Mouse (Mus musculus) thymus, postnatal 4 days (tissue): ENCODE results near the gene Hapln1.

ENCODE experiments used
- DNase-seq: peaks from one replicate; pipeline ENCODE4 v3.0.0; 2021

The Hapln1 gene

GRCm38 (mm10) chr13:89603336-89603735 lies 63.7 kb downstream of the Hapln1 start:
- no peak for DNase-seq

DNA sequence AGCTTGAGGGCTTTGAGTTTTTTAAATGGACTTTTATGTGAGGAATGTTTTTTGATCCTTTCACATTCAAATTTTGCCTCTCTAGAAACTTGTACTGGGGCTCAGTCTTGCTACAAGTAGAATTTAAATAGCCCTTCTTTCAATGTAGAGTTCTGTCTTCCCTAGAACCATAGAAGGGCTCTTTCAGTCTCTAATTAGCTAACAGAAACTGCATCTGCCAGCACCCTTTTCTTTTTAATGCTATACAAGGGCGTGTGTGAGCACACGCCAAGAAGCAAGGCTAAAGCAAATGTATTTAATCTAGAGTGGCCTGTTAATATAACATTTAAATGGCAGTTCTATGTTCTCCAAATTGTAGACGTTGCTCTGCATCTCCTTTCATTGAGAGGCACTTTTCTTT lies 67.8 kb downstream of the Hapln1 start:
- DNase-seq = no peak

DNA sequence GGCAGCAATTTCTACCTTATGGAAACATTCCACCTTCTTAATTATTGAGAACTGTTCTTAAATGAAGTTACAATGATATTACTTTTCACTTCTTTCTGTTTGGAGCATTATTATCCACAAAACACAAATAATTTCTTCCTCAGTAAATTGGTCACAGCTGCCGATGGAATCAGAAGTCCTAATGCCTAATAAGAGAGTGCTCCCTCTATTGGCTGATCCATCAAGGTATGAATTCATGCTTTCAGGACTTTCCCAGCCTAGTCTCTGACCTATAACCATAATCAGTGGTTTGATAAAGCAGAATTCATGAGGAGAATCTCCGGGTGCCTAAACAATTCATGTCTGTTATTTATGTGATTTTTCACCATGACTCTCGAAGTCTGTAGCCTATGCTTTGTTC lies 79.5 kb downstream of the Hapln1 start:
- no peak for DNase-seq

GRCm38 (mm10) chr13:89634137-89634683 lies 94.6 kb downstream of the Hapln1 start:
- DNase-seq = peak; percentile 6

- DNase-seq = no peak
Measured at GRCm38 (mm10) chr13:89637012-89637411, 97.4 kb downstream of the Hapln1 start.

- DNase-seq = no peak
Measured at GRCm38 (mm10) chr13:89645589-89645988, 106.0 kb downstream of the Hapln1 start.

DNA sequence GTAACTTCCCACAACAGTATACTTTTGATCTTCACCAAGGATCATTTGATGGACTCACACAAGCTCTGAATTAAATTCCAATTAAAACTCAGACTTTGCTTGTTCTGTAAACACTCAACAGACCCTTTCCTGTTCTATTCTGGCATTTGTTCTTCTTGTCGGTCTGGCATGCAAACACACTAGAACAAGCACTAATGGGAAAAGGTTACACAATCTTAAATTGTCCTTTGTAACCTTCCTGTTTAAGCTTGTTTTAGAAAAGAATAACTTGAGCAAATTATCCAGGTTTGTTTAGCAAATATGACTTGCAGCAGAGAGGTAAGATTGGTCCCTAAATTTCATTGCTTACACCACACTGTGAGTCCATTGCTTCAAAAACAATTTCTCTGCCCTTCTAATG lies 113.2 kb downstream of the Hapln1 start:
- DNase-seq = no peak

DNA sequence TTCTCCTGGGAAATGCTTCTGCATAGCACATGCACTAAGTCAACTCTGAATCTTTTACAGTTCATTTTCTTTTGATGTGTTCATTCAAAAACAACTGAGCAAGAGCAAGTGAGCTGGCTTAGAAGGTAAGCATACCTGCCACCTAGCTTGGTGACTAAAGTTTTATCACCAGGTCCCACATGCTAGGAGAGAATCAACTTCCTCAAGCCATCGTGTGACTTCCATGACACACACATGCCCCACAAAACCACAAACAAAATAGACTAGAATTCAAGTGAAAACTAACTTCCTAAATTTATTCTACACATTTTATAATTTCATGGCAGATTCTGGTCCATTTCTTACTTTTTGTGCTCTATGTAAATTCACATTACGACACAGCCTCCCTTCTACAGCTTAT lies 113.7 kb downstream of the Hapln1 start:
- DNase-seq = no peak

- no peak for DNase-seq
Measured at GRCm38 (mm10) chr13:89657046-89657445, 117.5 kb downstream of the Hapln1 start.
